Mouse (Mus musculus) embryo, embryonic 10 days (tissue): ENCODE data around the gene Rhbdf2.
A peak's percentile ranks its signal among the peaks of the same experiment; 100 is the strongest.
"Not testable (repeated sequence)": the region's sequence is repeated elsewhere in the genome, so short reads cannot be mapped to it uniquely, and the experiment has no call there.

Experiments
- DNase-seq: peaks from one replicate; pipeline ENCODE4 v3.0.0-alpha.2; 2015; ENCODE audit warnings: low spot score

Rhbdf2 gene

GRCm38 (mm10) chr11:116626299-116627071, at the start of gene Rhbdf2:
Gene Rhbdf2 (minus strand): TSS chr11:116627019.
- no peak for DNase-seq

GRCm38 (mm10) chr11:116676175-116676976, 49.6 kb upstream of the Rhbdf2 start:
- no peak for DNase-seq

- DNase-seq: not testable (repeated sequence)
Observed at GRCm38 (mm10) chr11:116675429-116675828, 48.6 kb upstream of the Rhbdf2 start.

GRCm38 (mm10) chr11:116674616-116675379, 48.0 kb upstream of the Rhbdf2 start:
- DNase-seq: no peak

GRCm38 (mm10) chr11:116673410-116673809, 46.6 kb upstream of the Rhbdf2 start:
- DNase-seq: no peak

- no peak for DNase-seq
Observed at GRCm38 (mm10) chr11:116672595-116672994, 45.8 kb upstream of the Rhbdf2 start.

- DNase-seq: no peak
Observed at GRCm38 (mm10) chr11:116671845-116672434, 45.1 kb upstream of the Rhbdf2 start.

GRCm38 (mm10) chr11:116671112-116671844, 44.5 kb upstream of the Rhbdf2 start:
- DNase-seq: peak; percentile 98

GRCm38 (mm10) chr11:116670386-116670785, 43.6 kb upstream of the Rhbdf2 start:
- DNase-seq: no peak

GRCm38 (mm10) chr11:116669787-116670365, 43.1 kb upstream of the Rhbdf2 start:
- DNase-seq: peak; percentile 43

GRCm38 (mm10) chr11:116669316-116669715, 42.5 kb upstream of the Rhbdf2 start:
- no peak for DNase-seq

- DNase-seq: peak; percentile 58
Observed at GRCm38 (mm10) chr11:116668839-116669238, 42.0 kb upstream of the Rhbdf2 start.

GRCm38 (mm10) chr11:116668381-116668825, 41.6 kb upstream of the Rhbdf2 start:
- no peak for DNase-seq

- DNase-seq: no peak
Observed at GRCm38 (mm10) chr11:116667930-116668329, 41.1 kb upstream of the Rhbdf2 start.

- not testable (repeated sequence) for DNase-seq
Observed at GRCm38 (mm10) chr11:116667012-116667411, 40.2 kb upstream of the Rhbdf2 start.

- DNase-seq: no peak
Observed at GRCm38 (mm10) chr11:116666566-116666965, 39.7 kb upstream of the Rhbdf2 start.

GRCm38 (mm10) chr11:116665289-116665688, 38.5 kb upstream of the Rhbdf2 start:
- no peak for DNase-seq

- no peak for DNase-seq
Observed at GRCm38 (mm10) chr11:116661948-116662377, 35.1 kb upstream of the Rhbdf2 start.

- peak; percentile 40 for DNase-seq
Observed at GRCm38 (mm10) chr11:116661291-116661947, 34.6 kb upstream of the Rhbdf2 start.

- no peak for DNase-seq
Observed at GRCm38 (mm10) chr11:116660181-116660580, 33.4 kb upstream of the Rhbdf2 start.
